Mouse (Mus musculus) brain, embryonic 14.5 days (tissue): ENCODE results near the gene Stxbp4.

Experiments used
- CTCF ChIP-seq: fragments of 200-500 bp; IDR thresholded peaks from 2 replicates; pipeline ENCODE4 v1.5.1; 2012; ENCODE audit warnings: inconsistent platforms, mild to moderate bottlenecking, moderate library complexity, borderline replicate concordance; ENCODE audit not compliant: insufficient read depth, insufficient read length; ENCODE audit errors: extremely low read depth
- POLR2A ChIP-seq: fragments of 200-500 bp; IDR thresholded peaks from 2 replicates; pipeline ENCODE4 v1.6.1; 2012; ENCODE audit warnings: mild to moderate bottlenecking, inconsistent platforms, borderline replicate concordance; ENCODE audit not compliant: poor library complexity, insufficient read depth, insufficient read length, severe bottlenecking; ENCODE audit errors: extremely low read depth

- TF ChIP-seq POLR2A (no peak), CTCF (no peak)
These were observed 25.8 kb downstream of the Stxbp4 start for GRCm38 (mm10) chr11:90612118-90612517.
